Mouse (Mus musculus) A20 (cell line): ENCODE measurements around the gene Gm10670.
"Not testable (repeated sequence)": the region's sequence is repeated elsewhere in the genome, so short reads cannot be mapped to it uniquely, and the experiment has no call there.

Source experiments
- DNase-seq: peaks from one replicate; pipeline ENCODE4 v3.0.0-alpha.2; 2011; ENCODE audit warnings: low read depth, low spot score

Gm10670 gene

DNA sequence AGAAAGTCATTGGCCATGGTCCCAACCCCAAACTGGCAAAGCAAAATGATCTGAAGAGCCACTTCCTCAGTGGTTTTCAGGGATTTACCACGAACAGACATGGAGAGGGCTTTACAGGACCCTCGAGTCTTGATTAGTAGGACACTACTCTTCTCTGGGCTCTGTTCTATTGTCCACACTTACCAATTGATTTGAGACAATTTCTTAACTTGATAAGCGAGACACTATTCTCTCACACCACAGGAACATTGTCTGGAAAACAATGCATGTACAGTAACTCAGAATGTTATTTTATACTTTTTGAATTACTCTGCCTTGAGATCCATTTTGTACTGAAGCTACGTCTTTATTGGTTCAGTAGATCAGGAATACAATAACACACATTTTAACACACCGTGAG is at the start of gene Gm10670:
Gene Gm10670, minus strand, starts transcription at position 101 of the 400 bp plus-strand sequence.
- not testable (repeated sequence) for DNase-seq

DNA sequence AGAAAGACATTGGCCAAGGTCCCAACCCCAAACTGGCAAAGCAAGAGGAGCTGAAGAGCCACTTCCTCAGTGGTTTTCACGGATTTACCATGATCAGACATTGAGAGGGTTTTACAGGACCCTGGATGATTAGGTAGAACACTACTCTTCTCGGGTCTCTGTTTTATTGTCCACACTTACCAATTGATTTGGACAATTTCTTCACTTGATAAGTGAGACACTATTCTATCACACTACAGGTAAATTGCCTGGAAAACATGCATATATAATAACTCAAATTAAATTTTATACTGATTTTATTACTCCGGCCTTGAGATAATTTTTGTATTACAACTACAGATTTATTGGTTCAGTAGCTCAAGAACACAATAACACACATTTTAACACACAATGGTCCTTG is 35.7 kb upstream of the Gm10670 start, which contains the start of gene Vmn1r103:
Gene Vmn1r103, minus strand, starts transcription at position 101 of the 400 bp plus-strand sequence.
- DNase-seq, result not testable (repeated sequence)

DNA sequence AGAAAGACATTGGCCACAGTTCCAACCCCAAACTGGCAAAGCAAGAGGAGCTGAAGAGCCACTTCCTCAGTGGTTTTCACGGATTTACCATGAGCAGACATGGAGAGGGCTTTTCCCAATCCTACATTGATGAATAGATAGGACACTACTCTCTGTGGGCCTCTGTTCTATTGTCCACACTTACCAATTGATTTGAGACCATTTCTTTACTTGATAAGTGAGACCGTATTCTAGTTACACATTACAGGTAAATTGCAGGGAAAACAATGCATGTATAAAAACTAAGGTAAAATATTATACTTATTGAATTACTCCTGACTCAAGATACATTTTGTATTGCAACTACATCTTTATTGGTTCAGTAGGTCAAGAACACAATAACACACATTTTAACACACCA is 32.2 kb downstream of the Gm10670 start, which contains the start of gene Vmn1r101:
Gene Vmn1r101, minus strand, starts transcription at position 101 of the 400 bp plus-strand sequence.
- DNase-seq, result not testable (repeated sequence)
